Mouse (Mus musculus) bone marrow macrophage, adult 2 months (primary cell): ENCODE data around the gene Med1.
"Not testable (repeated sequence)": the region's sequence is repeated elsewhere in the genome, so short reads cannot be mapped to it uniquely, and the experiment has no call there.

ENCODE experiments used
- CTCF ChIP-seq: IDR thresholded peaks from 2 replicates; pipeline ENCODE4 v1.5.1; 2012; ENCODE audit warnings: low read depth, mild to moderate bottlenecking, low read length, moderate library complexity
- POLR2A ChIP-seq: IDR thresholded peaks from 2 replicates; pipeline ENCODE4 v1.6.1; 2012; ENCODE audit warnings: mild to moderate bottlenecking, low read depth, low read length, borderline replicate concordance

GRCm38 (mm10) chr11:98182149-98182548 is 10.9 kb downstream of the Med1 start:
- not testable (repeated sequence) for TF ChIP-seq POLR2A, CTCF
